Mouse (Mus musculus) cortical plate, adult 2 months (tissue): Measurements from ENCODE around the gene Kdm4b.

Experiments used
- CTCF ChIP-seq: fragments of 200-500 bp; IDR thresholded peaks from 2 replicates; pipeline ENCODE4 v1.5.1; 2011; ENCODE audit warnings: mild to moderate bottlenecking, control low read depth, low read length; ENCODE audit not compliant: insufficient read depth; ENCODE audit errors: extremely low read depth
- POLR2A ChIP-seq: fragments of 200-500 bp; IDR thresholded peaks from 2 replicates; pipeline ENCODE4 v1.6.1; 2011; ENCODE audit warnings: mild to moderate bottlenecking, low read length, control low read depth; ENCODE audit not compliant: insufficient read depth; ENCODE audit errors: extremely low read depth

- TF ChIP-seq CTCF, result no peak
- no peak for TF ChIP-seq POLR2A
Observed at GRCm38 (mm10) chr17:56288866-56289265, 37.0 kb upstream of the Kdm4b start.
